Mouse (Mus musculus): Measurements from ENCODE around the gene Prrc2b. TPM values are rescaled to one million over a fixed set of nuclear protein-coding genes. Genes with fewer than 3 reads are reported as not detected.

The Prrc2b gene
- polyA plus RNA-seq, 1 experiment: 42.7 TPM

DNA sequence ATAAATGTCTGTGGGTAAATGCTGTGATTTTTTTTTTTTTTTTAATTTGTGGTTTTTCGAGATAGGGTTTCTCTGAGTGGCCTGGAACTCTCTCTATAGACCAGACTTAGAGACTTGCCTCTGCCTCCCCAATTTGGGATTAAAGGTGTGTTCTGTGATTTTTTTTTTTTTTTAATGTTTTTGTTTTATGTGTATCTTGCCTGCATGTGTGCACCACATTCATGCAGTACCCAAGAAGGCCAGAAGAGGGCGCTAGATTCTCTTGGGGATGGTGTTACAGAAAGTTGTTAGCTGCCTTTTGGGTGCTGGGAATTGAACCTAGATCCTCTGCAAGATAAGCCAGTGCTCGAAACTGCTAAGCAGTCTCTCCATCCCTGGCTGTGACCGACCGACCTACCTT lies 10.1 kb downstream of the Prrc2b start:
- DNase-seq (ENCODE audit: low read depth): no peak

DNA sequence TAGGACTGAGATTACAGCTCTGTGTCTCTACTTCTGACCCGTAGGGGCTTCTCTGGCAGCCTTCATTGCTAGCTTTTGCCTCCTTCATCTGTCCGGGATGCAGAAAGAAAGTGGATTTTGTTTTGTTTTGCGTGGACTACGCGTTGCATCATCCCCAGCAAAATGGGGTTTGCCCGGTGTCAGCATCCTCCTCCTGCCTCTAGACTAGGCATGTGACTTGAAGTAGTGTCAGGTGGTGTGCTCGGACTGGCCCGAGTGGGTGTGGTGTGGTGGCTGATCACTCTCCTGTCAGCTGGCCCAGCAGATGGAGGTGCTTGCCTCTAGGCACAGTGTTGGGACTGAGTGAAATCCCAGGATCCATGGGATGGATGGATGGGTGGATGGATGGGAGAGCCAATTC lies 11.2 kb downstream of the Prrc2b start:
- DNase-seq (ENCODE audit: low read depth): no peak

DNA sequence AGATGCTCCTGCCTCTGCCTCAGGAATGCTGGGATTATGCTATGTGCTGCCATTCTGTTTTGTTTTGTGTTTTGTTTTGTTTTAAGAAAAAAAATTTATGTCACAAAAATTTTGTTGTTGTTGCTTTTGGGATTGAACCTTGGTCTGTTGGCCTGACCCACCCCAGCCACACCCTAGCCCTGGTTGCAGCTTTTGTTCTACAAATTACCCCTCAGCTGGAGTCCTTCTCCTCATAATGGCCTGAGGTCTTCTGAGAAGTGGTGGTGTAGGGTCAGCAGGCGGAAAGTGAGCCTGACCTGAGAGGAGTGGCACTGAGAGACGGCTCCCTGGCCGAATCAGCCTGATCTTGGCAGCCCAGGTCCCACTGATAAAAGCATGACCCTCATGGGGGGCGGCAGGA lies 11.8 kb downstream of the Prrc2b start:
- no peak for DNase-seq (ENCODE audit: low read depth)

DNA sequence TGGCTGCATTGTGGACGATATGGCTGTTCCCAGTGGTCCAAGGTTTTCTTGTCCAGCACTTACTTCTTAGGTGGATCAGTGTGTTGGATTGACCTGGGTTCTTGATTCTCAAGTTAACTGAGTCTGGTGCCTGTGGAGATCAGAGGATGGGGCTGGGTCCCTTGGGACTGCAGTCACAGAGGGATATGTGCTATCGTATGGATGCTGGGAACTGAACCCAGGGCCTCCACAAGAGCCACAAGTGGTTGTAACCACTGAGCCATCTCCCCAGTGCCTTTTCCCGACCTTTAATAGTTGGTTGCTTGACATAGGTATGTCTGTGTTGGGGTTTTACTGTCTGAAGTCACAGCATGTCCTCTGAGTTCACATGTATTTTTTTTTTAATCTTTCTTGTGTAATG lies 12.2 kb downstream of the Prrc2b start:
- no peak for DNase-seq (ENCODE audit: low read depth)

DNA sequence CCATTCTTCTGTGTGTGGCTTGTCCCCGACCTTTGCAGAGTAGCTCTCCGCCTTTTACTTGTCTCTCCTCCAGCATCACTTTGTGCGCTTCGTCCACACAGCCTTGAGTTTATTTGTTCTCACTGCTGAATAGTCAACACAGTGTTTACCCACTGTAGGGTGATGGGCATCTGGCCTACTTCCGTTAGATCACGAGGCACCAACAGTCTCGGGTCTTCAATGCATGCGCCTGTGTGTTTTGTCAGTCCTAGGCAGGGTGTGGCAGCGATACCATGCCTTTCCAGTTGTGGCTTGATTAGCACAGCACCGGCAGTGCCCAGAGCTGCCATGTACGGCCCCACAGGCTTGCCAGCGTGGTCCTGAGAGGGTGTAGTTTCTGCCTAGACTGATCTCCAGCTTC lies 13.6 kb downstream of the Prrc2b start:
- DNase-seq (ENCODE audit: low read depth): no peak

DNA sequence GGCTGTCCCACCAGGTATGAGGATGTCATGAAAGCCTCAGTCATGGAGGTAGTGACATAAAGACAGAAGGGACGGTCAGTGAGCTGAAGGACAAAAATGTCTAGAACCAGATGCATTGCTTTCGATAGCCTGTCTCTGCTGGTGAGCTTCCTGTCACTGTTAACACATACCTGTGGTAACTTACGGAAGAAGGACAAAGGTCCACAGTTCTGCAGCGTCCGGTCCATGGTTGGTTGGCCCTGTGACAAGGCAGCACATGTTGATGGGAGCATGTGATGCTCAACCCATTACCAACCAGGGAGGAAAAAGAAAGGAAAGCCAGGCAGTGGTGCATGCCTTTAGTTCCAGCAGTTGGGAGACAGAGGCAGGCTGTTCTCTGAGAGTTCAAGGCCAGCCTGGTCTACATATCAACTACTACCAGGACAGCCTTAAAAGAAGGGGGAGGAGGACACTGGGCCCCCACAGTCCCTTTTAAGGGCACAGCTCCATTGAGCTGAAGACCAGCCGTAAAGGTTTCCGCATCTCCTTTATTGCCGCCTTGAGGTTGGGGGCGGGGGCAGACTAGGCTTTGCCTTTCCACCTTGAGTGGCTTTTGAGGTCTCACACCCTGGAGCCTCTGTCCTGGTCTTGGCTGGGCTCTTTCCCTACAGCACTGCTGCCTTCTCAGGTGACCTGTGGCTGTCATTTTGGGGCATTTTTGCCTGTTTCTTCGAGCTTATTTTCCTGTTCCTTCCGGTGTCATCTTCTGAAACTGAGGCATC lies 14.3 kb downstream of the Prrc2b start:
- DNase-seq (ENCODE audit: low read depth): no peak

DNA sequence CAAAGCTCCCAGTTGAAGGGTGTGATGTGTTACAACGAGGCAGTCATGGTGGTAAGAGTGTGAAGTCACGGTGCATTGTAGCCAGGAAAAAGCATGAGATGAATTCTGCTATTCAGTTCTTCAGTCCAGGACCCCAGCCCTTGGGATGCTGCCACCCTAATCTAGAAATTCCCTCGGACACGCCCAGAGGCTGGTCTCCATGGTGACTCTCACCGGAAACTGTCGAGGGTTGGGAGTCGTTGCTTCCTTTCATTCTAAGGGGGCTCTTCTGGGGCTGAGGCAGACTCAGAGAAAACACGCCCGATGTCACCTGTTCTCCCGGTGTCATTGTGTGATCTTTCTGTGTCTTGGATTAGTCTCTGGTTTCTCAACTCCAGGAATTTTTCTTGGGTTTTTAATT lies 15.7 kb downstream of the Prrc2b start:
- DNase-seq (ENCODE audit: low read depth): no peak

DNA sequence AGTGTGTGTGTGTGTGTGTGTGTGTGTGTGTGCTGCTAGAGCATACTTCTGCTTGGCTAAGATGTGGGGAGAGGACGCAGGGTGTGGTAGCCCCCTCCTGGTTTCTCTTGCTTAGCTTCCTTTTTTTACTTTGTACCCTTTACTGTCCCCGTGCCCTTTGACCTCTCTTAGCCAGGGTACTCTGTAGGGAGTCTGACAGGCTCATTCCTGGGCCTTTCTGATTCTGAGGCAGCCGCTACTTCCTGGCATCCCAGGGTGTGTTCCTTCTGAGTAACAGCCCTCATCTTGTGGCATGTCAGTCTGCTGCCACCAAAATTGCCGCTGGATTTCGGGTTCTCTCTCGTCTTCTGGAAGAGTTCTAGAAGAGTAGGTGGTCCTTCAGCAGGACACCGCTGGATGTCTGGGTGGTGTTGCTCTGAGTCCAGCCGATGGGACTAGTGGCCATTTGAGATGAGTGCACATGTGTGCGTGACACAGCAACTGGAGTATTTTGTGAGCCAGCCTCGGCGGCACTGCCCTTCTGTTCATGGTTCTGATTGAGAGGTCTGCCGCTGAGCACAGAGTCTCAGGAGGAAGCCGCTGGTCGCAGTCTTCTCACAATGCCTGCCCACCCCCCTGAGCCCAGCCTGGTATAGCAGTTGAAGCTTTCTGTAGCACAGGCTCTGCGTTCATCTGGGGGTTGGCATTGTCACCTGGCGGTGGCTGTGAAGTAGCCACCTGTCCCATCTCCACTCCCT lies 16.3 kb downstream of the Prrc2b start:
- no peak for DNase-seq (ENCODE audit: low read depth)

DNA sequence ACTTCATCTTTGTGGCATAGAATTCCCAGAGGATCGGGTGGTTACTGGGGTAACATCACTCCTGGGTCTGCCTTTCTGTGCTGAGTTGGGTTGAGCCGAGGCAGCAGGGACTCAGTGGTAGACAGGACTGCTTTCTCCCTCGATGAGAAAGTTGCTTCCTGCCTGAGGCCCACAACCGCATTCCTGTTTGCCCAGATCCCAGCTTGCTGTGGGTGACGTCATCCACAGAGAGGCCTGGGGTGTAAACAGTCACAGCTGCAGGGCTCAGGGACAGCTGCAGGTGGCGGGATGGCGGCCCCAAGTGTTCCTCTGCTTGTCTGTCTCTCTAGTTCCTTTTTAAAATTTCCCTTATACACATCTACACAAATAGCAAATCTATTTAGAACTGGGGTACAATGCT lies 16.9 kb downstream of the Prrc2b start:
- DNase-seq (ENCODE audit: low read depth): no peak

DNA sequence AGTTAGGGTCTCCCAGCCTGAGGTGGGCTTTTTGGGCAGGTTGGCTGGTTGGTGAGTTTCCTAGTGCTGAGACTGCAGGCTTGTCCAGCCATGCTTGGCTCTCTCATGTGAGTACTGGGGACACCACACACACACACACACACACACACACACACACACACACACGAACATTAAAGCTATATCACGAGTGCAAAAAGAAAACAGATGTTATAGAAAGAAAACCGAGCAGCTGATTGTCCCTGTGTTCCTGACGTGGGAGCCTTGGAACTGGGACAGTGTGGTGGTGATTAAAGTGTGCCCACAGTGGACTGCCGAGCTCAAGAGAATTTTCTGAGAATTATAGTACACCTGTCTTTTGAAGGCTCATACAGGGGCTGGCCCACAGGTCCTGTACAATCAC lies 18.4 kb downstream of the Prrc2b start:
- no peak for DNase-seq (ENCODE audit: low read depth)

DNA sequence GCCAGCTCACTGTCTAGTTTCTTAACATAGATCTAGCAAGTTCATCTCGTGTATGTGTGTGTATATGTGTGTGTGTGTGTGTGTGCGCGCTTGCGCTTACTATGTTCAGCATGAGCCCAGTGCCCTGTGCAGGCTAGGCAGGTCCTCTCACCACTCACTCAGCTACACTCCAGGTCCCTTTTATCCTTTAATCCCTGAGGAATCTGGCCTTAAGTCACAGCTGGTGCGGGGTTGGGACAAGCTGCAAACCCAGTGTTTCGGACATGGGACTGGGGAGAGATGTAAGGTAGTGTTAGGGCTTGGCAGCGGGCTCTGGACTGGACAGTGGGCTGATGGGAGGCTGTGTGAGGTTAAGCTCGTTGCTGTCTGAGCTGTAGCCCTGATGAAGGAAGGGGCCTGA lies 19.1 kb downstream of the Prrc2b start:
- no peak for DNase-seq (ENCODE audit: low read depth)

DNA sequence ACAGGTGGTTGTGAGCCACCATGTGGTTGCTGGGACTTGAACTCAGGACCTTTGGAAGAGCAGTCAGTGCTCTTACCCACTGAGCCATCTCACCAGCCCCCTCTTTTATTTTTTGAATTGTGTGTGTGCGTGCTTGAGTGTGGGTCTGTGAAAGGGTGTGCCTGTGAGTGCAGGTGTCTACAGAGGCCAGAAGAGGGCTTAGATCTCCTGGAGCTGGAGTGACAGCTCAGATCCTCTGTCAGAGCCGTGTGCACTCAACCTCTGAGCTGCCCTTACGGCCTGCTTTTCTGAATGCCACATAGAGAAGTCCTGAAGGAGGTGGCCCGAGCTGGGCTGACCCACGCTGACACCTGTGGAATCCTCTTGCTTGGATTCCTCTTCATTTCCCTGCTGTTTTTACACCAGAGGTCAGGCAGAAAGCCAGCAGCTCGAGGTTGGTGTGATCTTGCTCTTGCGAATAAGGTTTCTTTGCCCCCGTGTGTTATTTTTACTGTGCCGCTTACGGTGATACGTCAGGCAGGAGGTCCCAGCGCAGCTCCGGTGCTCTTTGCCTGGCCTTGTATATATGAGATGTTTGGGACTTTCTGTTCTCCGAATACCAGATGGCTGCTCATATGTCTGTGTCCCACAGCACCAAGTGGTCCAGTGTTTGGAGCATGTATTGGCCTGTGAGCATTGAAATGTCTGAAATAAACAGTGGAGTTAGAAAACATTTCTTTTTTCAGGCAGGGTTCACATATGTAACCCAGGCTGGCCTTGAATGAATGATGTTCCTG lies 21.0 kb downstream of the Prrc2b start:
- no peak for DNase-seq (ENCODE audit: low read depth)

DNA sequence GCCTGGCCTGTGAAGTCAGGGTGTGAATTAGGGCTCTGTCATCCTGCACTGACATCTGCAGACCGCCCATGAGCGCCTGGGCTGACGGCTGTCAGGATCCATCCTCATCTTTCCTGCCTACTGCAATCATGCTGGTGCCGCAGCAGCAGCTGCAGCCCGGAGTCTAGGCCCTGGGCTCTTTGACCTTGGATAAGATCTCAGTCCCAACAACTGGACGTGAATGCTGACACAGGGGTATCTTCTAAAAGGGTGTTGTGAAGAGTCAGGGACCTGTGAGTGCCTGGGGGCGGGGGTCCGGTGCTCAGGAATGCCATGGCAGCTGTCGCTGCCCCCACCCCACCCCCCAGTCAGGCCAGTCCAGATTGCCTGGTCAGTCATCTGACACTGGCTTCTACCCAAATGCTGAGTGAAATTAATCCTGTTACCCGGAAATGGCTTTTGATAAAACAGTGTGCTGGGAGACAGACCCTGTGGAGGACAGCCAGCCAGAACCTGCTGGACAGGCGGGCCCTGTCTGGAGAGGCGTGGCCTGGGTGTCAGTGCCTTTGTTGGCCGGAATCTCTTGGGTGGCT lies 23.4 kb downstream of the Prrc2b start:
- DNase-seq (ENCODE audit: low read depth): no peak

DNA sequence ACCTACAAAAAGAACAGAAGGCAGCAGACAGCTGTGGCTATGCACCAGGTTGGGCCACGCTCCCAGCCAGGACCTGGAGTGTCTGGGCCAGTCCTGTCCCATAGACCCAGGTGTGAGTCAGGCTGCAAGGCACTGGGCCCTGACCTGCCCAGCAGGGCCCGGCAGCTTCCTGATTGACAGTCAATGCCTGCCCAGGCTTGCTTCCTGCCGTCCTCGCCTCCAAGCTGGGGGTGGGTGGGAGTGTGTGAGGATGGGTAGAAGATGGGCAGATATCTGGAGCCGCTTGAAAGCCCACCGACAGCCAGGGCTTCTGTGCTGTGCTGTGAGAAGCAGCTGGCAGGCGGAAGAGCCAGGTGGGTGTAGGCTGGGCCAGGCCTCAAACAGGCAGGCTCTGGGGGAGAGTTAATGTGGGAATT lies 24.2 kb downstream of the Prrc2b start:
- DNase-seq (ENCODE audit: low read depth): no peak

DNA sequence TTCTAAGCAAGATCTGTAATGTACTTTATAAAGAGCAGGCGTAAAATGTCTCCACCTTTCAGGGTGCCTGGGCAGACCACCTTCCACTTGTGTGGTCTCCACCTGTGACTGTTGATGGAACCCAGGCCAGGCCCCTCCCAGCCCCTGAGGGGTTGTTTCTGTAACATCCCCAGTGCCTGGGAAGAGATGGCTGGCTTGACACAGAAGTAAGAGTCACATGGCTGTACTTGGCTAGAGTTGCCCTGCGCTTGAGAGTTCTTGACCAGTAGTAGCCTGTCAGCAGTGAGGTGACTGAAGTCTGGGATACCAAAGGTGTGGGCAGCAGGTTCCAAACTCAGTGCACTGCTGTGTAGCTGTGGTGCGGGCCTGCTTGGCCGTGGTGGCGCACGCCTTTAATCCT lies 24.6 kb downstream of the Prrc2b start:
- DNase-seq (ENCODE audit: low read depth): no peak

DNA sequence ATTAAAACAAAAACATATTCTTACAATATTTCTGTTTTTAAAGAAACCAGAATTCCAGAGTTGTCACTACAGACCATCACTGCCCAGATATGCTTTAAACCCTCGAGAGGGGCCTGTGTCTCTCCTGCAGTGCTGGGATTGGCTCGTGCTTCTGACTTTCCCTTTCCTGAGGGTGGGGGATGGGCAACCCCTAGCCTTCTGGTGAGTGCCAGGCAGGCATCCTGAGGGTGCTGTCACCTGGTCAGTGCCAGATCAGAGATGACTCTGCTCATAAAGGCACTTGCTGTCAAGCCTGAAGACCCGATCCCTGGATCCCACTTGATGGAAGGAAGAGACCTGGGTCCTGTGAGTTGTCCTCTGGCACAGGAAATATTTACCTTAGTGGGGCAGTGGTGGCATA lies 26.0 kb downstream of the Prrc2b start:
- no peak for DNase-seq (ENCODE audit: low read depth)

DNA sequence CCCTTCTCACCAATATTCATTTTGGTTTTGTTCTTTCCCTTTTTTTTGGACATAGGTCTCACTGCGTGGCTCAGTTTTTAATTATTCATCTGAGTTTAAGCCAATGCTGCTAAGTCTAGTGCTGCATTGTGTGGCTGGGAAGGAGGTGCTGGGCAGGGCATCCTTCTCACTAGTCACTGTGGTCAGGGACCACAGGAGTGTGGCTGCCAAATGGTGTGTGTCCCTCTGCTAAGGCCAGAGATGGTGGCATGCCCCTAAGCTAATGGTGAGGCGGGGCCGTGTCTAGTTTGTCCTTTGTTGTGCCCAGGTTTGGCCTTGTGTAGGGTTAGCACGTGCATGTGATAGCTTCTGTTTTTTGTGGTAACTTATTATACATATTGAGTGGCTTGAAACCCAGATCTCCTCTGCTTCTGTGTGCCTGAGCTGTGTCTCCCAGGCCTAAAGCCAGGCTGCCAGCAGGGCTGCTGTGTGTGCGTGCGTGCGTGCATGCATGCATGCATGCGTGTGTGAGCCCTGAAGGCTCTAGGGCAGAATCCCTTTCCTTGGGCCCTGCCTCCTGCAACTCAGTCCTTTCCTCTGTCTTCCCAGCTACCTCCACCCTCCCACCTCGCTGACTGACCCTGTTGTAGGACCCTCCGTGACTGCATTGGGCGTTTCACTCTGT lies 26.6 kb downstream of the Prrc2b start:
- no peak for DNase-seq (ENCODE audit: low read depth)

DNA sequence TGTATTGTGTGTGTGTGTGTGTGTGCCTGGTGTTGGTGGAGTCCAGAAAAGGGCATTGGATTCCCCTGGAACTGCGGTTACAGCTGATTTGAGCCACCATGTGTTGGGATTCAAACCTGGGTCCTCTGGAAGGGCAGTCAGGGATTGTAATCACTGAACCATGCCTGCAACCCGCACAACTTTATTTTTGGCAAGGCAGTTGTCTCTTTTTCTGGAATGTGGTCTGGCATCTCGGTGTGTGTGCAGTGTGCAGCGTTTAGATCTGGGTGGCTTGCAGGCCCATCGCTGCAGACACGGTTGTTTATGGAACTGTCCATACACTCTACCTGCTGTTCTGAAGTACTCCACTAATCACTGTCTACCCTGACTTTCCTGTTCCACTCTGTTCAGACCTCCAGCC lies 28.5 kb downstream of the Prrc2b start:
- DNase-seq (ENCODE audit: low read depth): no peak

DNA sequence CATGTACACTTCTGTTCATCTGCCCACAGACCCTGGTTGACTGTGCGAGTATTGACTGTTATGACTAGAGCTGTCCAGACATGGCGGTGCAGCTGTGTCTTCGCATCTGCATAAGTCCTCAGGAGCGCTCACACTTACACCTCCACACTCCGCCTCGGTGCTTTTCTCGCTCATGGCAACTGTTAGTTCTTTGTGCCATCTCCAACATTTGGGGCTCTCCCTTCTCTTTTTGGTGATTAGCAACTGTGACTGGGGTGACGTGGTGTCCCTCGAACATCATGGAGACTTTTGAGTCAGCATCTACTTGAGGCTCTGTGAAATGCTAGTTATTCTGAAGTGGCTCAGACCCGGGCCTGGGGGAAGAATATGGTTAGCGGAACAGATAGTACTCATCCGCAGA lies 29.2 kb downstream of the Prrc2b start:
- DNase-seq (ENCODE audit: low read depth): no peak

DNA sequence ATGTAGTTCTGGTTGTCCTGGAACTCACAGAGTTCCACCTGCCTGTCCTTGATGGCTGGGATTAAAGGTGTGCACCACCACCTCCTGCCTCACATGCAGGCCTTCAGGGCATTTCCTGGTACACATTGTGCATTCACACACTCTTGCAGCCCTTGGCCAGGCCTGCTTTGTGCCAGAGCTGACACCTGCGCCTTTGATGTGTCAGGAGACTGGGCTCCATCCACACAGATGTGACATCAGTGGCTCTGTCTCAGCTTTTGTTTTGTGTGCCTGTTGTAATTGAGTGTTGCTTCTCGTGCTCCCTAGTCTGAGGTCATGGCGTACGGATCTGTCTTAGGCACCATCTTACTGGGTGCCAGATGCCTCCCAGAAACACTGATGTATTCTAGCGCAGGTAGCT lies 30.5 kb downstream of the Prrc2b start:
- peak; percentile 77 for DNase-seq (ENCODE audit: low read depth)

DNA sequence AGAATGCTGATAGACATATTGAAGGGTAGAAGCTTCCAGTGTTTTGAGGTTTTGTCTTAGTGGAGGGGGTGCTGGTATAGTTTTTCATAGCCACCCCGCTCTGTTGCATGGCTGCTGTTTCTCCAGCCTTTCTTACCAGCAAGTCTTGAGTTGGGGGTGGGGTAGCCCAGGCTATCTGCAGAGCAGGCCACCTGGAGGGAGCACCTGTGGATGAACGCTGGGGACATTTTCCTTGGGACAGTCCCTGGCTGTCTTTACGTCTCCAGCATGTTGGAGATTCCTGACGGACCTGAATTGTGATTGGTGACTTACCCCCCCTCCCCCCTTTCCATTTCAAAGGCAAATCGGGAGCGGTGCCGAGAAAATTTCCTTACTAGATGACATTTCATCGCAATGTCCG lies 31.2 kb downstream of the Prrc2b start:
- DNase-seq (ENCODE audit: low read depth): no peak
